Mouse (Mus musculus): Measurements from ENCODE around the gene Srgap2.

The Srgap2 gene

GRCm38 (mm10) chr1:131246433-131247395 is 280.4 kb downstream of the Srgap2 start:
- peak; percentile 80 for DNase-seq (ENCODE audit: low read depth, low spot score)

- DNase-seq (ENCODE audit: low read depth, low spot score), result peak; percentile 73
Observed at GRCm38 (mm10) chr1:131245926-131246325, 281.2 kb downstream of the Srgap2 start.

GRCm38 (mm10) chr1:131245089-131245856 is 281.9 kb downstream of the Srgap2 start, which contains the start of gene Rassf5:
TSS of gene Rassf5 (minus strand) at chr1:131245258.
- peak; percentile 79 for DNase-seq (ENCODE audit: low read depth, low spot score)

- peak; percentile 42 for DNase-seq (ENCODE audit: low read depth, low spot score)
Observed at GRCm38 (mm10) chr1:131244536-131245088, 282.5 kb downstream of the Srgap2 start.

- no peak for DNase-seq (ENCODE audit: low read depth, low spot score)
Observed at GRCm38 (mm10) chr1:131242956-131243355, 284.2 kb downstream of the Srgap2 start.

- peak; percentile 62 for DNase-seq (ENCODE audit: low read depth, low spot score)
Observed at GRCm38 (mm10) chr1:131239576-131240193, 287.5 kb downstream of the Srgap2 start.

- peak; percentile 78 for DNase-seq (ENCODE audit: low read depth, low spot score)
Observed at GRCm38 (mm10) chr1:131238931-131239381, 288.2 kb downstream of the Srgap2 start.

- DNase-seq (ENCODE audit: low read depth, low spot score), result no peak
Observed at GRCm38 (mm10) chr1:131236077-131236476, 291.1 kb downstream of the Srgap2 start.

Data from brain, adult 2 months (tissue).